Mouse (Mus musculus) right cerebral cortex, adult 2 months (tissue): ENCODE measurements at regions not wholly inside any gene's neighbourhood (a gene's known extent, or its start where the extent isn't known, plus 50 kb on each side); places are given as distances from the start of the nearest gene placed in this dataset.

ENCODE experiments used
- DNase-seq, 2 experiments: peaks; one replicate each; pipeline ENCODE4 v3.0.0; 2021 to 2022; ENCODE audit warnings: low spot score in 2 of 2

DNA sequence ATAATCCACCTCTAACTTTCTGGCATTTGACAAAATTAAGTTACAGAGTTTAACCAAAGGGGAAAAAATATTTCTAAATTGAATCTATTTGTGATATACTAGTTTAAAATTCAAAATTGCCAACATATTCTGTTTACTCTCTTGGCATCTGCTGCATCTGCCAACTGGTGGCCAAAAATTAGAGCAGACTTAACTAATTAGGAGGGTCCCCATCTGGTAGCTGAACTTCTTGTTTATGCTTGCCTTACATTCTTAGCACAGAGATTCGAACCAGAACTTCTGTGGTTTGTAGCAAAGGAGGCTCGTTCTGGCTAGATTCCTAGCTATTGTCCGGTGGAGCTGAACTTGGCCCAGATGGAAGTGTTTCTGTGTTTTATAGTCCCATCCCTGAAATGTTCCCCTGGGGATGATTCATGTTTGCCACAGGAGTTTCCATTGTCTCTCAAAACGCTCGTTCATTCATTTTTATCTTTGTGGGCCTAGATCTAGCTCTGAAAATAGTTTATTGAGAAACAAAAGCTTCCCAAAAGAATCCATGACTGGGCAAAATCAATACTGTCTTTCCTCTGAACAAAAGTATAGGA lies 3461.5 kb upstream of the Gm7489 start:
- no peak for DNase-seq

DNA sequence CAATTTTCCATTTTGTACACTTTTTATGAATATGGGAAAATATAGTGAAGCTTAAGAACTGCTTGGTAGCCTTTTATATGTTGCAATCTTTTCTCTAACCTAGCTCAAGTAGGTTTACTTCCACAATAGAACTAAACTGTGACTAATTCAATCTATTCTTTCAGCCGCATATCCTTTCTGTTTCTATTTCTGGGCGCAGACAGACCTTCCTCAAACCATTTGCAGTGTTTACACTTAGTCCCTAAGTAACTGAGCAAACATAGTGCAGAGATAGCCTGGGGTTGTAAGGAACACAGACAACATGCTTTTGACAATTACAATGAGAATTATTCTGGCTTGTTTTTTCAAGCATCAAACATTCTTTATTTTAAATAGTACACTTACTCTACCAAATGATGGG lies 3435.1 kb upstream of the Gm7489 start:
- no peak for DNase-seq

DNA sequence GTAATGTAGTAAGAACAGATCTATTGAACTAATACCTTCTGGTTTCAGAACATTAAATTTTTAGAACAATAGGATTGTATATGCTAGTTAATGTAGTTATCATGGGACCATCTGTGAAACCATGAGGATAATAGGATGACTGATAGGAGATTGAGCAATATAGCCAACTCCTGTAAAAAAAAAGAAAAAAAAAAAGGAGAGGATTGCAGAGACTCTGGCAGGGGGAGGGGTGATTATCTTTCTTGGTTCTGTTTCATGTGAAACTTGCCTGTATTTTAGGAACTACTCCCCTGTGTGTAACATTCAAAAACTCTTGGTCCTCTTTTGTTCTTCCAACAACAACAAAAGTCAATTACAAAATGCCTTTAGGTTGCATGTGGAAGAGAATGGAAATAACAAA lies 3412.1 kb upstream of the Gm7489 start:
- DNase-seq = no peak

DNA sequence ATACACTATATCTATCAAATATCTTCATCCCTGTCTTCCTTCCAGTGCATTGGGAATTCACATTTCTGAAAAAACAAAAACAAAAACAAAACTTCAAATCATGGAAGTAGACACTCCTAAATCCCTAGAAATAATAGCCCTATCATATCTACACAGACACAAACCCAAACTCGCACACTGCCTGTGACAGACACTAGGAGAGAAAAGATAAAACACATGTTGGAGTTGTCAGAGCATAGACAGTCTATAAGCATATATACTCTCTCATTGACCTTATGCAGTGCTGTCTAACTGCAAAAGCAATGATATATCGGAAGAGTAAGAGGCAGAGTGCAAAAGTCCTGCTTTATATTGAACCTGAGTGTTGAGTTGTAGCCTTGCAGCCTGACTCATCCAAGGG lies 3386.0 kb upstream of the Gm7489 start:
- no peak for DNase-seq

DNA sequence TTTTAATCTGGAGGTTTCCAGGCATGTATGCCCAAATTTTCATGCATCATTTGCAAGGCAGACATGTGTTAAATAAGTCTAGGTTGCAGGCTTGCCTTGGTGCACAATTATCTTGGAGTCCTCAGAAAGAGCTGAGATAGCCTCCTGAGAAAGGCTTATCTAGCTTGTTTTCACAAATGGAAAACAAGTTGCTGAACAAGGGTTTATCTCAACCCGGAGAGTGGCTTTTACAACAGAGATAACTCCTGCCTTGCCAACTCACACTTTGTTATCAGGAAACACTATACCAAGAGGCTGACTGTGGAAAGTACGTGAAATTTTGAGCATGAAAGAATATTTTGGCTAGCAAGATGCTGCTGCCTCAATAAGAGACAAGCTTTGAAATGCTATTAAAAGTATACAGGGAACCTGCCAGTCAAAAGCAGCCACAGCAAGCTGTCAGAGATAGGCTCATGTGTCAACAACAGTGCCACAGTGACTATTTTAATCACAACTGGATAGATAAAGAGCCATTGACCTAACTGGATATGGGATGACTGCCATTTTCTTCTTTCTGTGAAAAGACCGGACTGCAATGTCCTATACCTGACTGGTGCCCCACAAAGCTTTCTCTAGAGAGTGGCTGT lies 3376.6 kb upstream of the Gm7489 start:
- DNase-seq = no peak

DNA sequence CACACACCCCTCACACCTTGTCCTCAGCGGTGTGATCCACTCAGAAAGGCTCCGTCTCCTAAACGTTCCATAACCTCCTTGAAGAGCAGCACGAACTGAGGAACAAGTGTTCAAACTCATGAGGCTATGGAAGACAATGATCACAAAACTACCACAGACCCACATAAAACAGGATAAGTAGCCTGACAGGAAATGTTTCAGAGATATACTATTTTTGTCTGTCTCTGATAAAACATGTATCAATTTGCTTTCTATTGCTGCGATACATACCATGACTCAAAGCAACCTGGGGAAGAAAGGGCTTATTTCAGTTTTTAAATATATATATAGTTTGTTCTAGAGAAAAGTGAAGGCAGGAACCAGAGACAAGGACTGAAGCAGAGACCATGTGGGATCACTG lies 3371.7 kb upstream of the Gm7489 start:
- no peak for DNase-seq

DNA sequence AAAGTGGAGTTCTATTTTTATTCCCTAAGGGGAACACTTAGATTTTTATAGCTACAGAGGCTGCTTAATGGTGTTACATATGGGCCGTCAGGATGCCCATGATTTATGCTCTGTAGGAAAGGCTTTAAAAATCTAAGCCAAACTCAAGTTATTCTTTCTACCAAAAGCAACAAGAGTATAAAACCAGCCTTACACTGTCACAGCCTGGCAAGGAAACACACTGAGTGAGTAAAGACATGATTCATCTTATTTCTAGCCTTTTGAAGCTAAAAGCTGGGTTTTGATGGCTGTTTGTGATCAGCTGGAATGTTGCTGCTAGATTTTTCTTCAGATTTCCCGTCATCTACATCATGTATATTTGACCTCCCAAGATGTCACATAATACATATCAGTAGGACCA lies 3359.9 kb upstream of the Gm7489 start:
- DNase-seq = no peak

DNA sequence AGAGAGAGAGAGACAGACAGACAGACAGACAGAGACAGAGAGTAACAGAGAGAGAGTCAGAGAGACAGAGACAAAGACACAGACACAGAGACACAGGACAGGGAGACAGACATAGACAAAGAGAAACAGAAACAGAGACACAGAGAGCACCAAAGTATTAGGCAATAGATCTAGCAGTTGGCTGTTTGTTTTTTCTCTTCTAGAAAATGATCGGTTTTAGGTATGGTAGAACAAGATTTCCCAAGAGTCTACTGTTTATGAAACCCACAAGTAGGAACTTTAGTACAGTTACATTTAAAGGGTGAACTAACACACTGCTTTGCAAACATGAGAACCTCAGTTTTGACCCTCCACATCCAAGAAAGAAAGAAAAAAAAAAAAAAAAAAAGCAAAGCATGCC lies 3350.2 kb upstream of the Gm7489 start:
- DNase-seq = no peak

DNA sequence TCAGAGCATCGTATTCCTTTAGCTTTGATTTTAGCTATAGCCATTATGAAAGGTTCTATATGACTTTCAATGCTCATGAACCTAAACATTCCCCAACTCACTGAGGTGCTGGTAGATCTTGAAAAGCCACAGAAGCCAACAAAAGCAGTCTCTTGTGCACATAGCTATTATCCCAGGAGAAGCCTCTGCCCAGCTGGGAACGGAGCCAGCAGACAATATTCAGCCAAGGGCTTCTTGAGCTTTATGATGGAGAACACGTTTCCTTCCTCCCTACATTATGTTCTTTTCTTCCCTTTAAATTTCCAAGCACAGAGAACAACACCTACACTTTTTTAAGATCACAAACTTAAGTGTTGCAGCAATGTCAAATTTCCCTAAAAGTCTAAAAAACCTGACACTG lies 3321.1 kb upstream of the Gm7489 start:
- no peak for DNase-seq

DNA sequence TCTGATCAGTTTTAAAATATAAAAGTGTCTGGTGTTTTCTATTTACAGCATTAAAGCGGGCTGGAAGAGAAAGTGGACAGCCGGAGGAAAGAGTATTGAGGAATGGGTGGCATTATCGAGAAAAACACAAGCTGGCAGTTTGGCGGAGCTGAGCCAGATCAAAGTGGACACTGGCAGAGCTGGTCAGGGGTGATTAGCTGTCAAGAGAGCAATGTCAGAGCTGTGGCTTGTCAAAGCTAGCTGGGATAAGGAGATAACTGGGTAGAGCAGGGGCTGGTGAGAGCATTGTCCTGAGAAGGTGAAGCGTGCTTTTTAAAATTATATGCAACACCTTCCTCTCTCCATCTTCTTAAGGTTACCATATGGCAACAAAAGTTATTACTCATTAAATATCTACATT lies 3303.9 kb upstream of the Gm7489 start:
- DNase-seq = no peak

DNA sequence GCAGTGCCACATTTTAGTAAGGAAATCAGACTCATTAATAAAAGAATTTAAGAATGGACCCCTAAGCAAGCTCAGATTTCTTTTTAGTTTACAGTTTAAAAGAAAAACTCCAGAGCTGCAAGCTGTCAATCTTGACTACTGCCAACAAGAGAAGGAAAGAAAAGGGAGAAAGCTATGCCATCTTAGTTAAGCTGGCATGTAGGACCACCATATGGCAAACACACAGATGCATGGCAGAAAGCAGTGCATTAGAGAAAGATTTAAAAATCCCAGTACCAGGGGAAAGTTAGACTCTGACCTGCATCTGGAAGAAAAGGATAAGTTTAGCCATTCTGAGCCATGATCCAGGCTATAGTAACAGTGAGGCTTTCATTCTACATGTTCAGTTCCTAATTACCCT lies 3300.8 kb upstream of the Gm7489 start:
- DNase-seq = no peak

DNA sequence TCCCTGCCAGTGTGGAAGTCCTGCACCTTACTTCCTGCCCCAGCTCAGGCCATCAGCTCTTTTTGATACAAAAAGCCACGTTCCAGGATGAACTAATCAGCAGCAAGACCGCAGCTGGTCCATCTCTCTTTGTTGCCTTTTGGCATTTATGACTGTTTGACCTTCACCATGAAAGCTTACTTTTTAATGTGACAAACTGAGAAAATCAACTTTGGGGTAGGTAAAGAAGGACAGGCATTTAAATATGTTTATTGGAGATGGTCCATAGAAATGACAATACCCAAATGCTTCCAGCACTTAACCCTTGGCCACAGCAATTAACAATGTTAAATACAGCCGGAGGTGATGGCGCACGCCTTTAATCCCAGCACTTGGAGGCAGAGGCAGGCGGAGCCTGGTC lies 3299.2 kb upstream of the Gm7489 start:
- DNase-seq = no peak
